Mouse (Mus musculus) embryo, embryonic 11 days (tissue): Measurements from ENCODE around the gene Lpar5.
A peak's percentile ranks its signal among the peaks of the same experiment; 100 is the strongest.

Experiments used
- DNase-seq: peaks from one replicate; pipeline ENCODE4 v3.0.0-alpha.2; 2015

Gene Lpar5

DNA sequence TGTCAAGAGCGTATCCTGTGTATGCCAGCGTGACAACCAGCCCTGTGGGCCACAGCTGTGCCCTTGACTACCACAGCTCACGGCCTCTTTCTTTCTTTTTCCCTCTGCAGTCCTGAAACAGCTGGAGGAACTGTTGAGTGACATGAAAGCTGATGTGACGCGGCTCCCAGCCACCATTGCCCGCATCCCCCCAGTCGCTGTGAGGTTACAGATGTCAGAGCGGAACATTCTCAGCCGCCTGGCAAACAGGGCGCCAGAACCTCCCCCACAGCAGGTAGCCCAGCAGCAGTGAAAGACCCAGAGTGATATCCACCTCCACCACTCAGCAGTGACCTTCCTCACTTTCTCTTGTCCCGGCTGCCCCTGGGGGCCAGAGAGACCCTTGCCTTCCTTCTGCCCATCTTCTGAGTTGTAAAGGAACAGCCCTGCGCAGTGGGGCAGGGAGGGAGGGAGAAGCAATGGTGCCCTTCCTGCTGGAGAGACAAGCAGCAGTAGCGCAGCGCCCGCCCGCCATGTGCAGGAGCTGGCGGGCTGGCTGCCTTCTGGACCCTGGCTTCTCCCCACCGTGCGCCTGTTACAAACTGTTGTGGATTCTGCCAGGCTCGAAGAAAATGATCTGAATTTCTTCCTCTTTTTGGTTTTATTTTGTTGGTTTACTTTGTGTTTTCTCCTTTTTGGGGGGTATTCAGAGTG lies 62.1 kb downstream of the Lpar5 start:
- no peak for DNase-seq

- peak; percentile 98 for DNase-seq
Measured at GRCm38 (mm10) chr6:125131302-125132156, 63.8 kb downstream of the Lpar5 start, which contains the start of gene Nop2. Nop2 (plus strand) TSS chr6:125131909.
